In the genomic region with DNA sequence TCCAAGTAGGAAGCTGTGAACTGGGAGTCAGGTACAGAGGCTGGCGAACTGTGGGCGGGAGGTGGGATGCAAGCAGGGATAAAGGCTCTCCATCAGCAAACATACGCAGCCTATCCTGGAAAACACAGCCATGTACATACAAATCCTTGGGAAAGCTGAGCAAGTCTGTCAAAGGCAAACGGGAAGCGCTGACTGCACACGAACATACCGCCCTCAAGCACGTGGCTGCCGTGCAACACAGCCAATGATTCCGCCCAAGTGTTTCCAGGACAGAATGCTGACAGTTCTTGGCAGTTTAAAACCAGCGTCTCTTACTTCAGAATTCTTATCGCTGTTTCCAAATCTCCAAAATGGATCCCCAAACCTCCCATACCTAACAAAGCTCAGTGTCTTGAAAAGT, we compare ENCODE assay signal across 13 mouse cellular contexts.
DNase-seq lines count a peak whose midpoint lies in the region; ATAC-seq lines count a peak whose summit lies in the region.
"Had no signal": no experiment of that assay in that cellular context is flagged by ENCODE, and none has a peak within 500 bp of the region (broad histone marks: within the 10 kb centered on the region; RNA-seq: fewer than 3 reads in every experiment).

No protein-coding gene starts in this region.

- no peaks in the 10 kb centered on the region for H3K27me3 ChIP-seq in midbrain, embryonic 14.5 days (ENCODE audit: control insufficient read depth, insufficient read depth, low read length)
- H3K27me3 ChIP-seq in midbrain, embryonic 16.5 days (ENCODE audit: control insufficient read depth, insufficient read depth, low read depth, low read length) = no peaks in the 10 kb centered on the region
- H3K27me3 ChIP-seq: limb, embryonic 15.5 days; midbrain, embryonic 12.5 days; neural tube, embryonic 12.5 days had no signal

- no peaks in the 10 kb centered on the region for H3K4me1 ChIP-seq in midbrain, embryonic 14.5 days (ENCODE audit: control insufficient read depth, insufficient read depth, low read length)
- H3K4me1 ChIP-seq in midbrain, embryonic 16.5 days (ENCODE audit: control insufficient read depth, insufficient read depth, low read length) = peaks cover 6% of the 10 kb centered on the region; the same call in 1 of the 2 replicates
- H3K4me1 ChIP-seq: limb, embryonic 15.5 days had no signal

- peak; percentile 89 for DNase-seq in heart, adult 11 months
- no peak for DNase-seq in heart, postnatal 25 days (ENCODE audit: low spot score)
- peak; percentile 44 for DNase-seq in midbrain, embryonic 14.5 days
- peak; percentile 48 to 52 for DNase-seq in layer of hippocampus, adult 8-10 months (ENCODE audit: low spot score in 2 of 2)
- DNase-seq in right cerebral cortex, postnatal 25 days = peak; percentile 53
- DNase-seq in adrenal gland, postnatal 10 days = no peak
- DNase-seq in urinary bladder, postnatal 25 days (ENCODE audit: low spot score) = no peak

- no peak overlapping the region for H3K4me2 ChIP-seq in midbrain, embryonic 14.5 days (ENCODE audit: low read length)
- H3K4me2 ChIP-seq in midbrain, embryonic 16.5 days (ENCODE audit: low read length) = no peak overlapping the region; the same call in 1 of the 2 replicates
- H3K4me2 ChIP-seq: limb, embryonic 15.5 days; midbrain, embryonic 12.5 days; neural tube, embryonic 12.5 days had no signal

- H3K9ac ChIP-seq in midbrain, embryonic 14.5 days (replicated peaks; ENCODE audit: low read length) = no peak overlapping the region
- H3K9ac ChIP-seq in midbrain, embryonic 16.5 days (ENCODE audit: low read depth, low read length) = no peak overlapping the region
- H3K9ac ChIP-seq: limb, embryonic 15.5 days; lung, embryonic 14.5 days; midbrain, embryonic 12.5 days; neural tube, embryonic 12.5 days had no signal

- 82% methylated on average over 12 of the region's 12 CpGs for WGBS in midbrain, embryonic 14.5 days
- WGBS in midbrain, embryonic 16.5 days = 66% methylated on average over 12 of the region's 12 CpGs

- H3K27ac ChIP-seq in midbrain, embryonic 14.5 days (replicated peaks; ENCODE audit: low read depth, low read length) = no peak overlapping the region
- no peak overlapping the region for H3K27ac ChIP-seq in midbrain, embryonic 16.5 days (ENCODE audit: low read length)
- H3K27ac ChIP-seq: limb, embryonic 15.5 days; neural tube, embryonic 12.5 days had no signal

- ATAC-seq in midbrain, embryonic 14.5 days (ENCODE audit: low FRiP score, low TSS enrichment) = no peak
- ATAC-seq in midbrain, embryonic 16.5 days = no peak

- no peaks in the 10 kb centered on the region for H3K9me3 ChIP-seq in midbrain, embryonic 14.5 days (ENCODE audit: control insufficient read depth, low read length)
- H3K9me3 ChIP-seq in midbrain, embryonic 16.5 days (replicated peaks; ENCODE audit: control insufficient read depth, low read length, poor library complexity, severe bottlenecking) = no peaks in the 10 kb centered on the region
- H3K9me3 ChIP-seq: limb, embryonic 15.5 days; midbrain, embryonic 12.5 days; neural tube, embryonic 12.5 days had no signal

- peaks cover 10% of the 10 kb centered on the region; the same call in 1 of the 2 replicates for H3K36me3 ChIP-seq in midbrain, embryonic 14.5 days (ENCODE audit: control insufficient read depth, insufficient read depth, low read length)
- no peaks in the 10 kb centered on the region for H3K36me3 ChIP-seq in midbrain, embryonic 16.5 days (ENCODE audit: control insufficient read depth, insufficient read depth, low read length)
- H3K36me3 ChIP-seq: G1E; limb, embryonic 15.5 days; neural tube, embryonic 12.5 days had no signal

- intact Hi-C loops in heart, postnatal 25 days (cut with DNase I) = loop anchor here (2.0 to 10.0 kb wide), 2 partner anchors 128 to 814 kb away; no protein-coding TSS in a partner anchor

- H3K4me3 ChIP-seq in midbrain, embryonic 14.5 days (replicated peaks; ENCODE audit: low read depth, low read length) = no peak overlapping the region
- no peak overlapping the region for H3K4me3 ChIP-seq in midbrain, embryonic 16.5 days (ENCODE audit: low read depth, low read length)
- H3K4me3 ChIP-seq: limb, embryonic 15.5 days; midbrain, embryonic 12.5 days; neural tube, embryonic 12.5 days had no signal

Comparison
In these comparisons a context has a peak if more than half of its experiments do, and no peak if none do; other contexts are left out.
1. DNase-seq: peak in heart, adult 11 months (single experiment), midbrain, embryonic 14.5 days (single experiment), layer of hippocampus, adult 8-10 months (2 of 2) and right cerebral cortex, postnatal 25 days (single experiment); none in heart, postnatal 25 days (single experiment), adrenal gland, postnatal 10 days (single experiment) and urinary bladder, postnatal 25 days (single experiment).